Mouse (Mus musculus): ENCODE measurements at regions not wholly inside any gene's neighbourhood (a gene's known extent, or its start where the extent isn't known, plus 50 kb on each side); places are given as distances from the start of the nearest gene placed in this dataset.

DNA sequence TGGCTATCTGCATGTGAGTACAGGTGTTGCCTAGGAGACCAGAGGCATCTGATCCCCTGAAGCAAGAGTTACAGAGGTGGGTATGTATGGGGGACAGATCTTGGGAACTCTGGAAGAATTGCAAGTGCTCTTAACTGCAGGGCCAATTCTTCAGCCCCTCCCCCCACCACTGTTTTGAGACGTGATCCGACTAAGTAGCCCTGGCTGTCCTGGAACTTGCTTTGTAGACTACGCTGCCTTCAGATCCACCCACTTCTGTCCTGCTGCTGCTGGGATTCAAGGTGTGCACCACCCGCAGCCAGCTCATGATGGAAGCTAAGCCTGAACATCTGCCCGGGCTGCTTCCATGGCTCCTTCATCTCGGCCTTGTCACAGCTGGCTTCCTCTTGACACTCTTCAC lies 186.2 kb downstream of the Tfap2c start:
- Histone ChIP-seq H3K4me2 (replicated peaks) (no peak overlapping the region), H3K9me3 (replicated peaks) (no peaks in the 10 kb centered on the region), H3K27me3 (peaks cover 52% of the 10 kb centered on the region), H3K36me3 (no peaks in the 10 kb centered on the region), H3K4me1 (peaks cover 41% of the 10 kb centered on the region), H3K27ac (replicated peaks) (no peak overlapping the region), H3K9ac (no peak overlapping the region), H3K4me3 (replicated peaks) (no peak overlapping the region)
- 27% methylated on average over 6 of the region's 6 CpGs for WGBS
- no peak for ATAC-seq (ENCODE audit: insufficient number of reproducible peaks, low FRiP score, low TSS enrichment, low read depth)

DNA sequence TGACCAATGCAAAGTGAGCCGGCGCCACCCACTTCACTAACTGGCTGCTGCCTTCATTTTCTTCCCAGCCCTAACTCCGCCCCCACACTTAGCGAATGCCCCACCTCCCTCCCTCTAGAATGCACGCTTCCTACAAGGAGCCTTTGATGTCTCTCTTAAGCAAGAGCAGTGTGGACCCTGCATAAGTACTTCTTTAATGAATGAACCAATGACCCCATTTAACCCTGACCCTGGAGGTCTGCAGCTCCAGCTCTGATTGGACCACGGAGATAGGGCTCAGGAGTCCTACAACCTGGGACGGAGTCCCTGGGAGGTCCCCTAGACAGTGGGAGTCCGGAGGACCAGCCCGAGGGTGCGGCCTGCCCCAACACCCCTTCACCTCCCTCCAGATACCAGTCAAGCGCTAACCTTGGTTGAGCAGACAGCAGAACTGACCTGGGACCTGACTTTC lies 189.7 kb downstream of the Tfap2c start:
- no peaks in the 10 kb centered on the region for H3K36me3 ChIP-seq
- 0 out of 2 replicates have a peak overlapping the region, but pooled peaks have one; percentile 1 for H3K4me2 ChIP-seq (replicated peaks)
- peak overlapping the region; percentile 17; the same call in 1 of the 2 replicates for H3K27ac ChIP-seq (replicated peaks)
- no peak for ATAC-seq (ENCODE audit: insufficient number of reproducible peaks, low FRiP score, low TSS enrichment, low read depth)
- no peaks in the 10 kb centered on the region for H3K9me3 ChIP-seq (replicated peaks)
- H3K4me1 ChIP-seq, result peaks cover 15% of the 10 kb centered on the region
- no peak overlapping the region for H3K4me3 ChIP-seq (replicated peaks)
- H3K9ac ChIP-seq, result no peak overlapping the region
- H3K27me3 ChIP-seq, result peaks cover 26% of the 10 kb centered on the region
- WGBS, result 12% methylated on average over 11 of the region's 11 CpGs

DNA sequence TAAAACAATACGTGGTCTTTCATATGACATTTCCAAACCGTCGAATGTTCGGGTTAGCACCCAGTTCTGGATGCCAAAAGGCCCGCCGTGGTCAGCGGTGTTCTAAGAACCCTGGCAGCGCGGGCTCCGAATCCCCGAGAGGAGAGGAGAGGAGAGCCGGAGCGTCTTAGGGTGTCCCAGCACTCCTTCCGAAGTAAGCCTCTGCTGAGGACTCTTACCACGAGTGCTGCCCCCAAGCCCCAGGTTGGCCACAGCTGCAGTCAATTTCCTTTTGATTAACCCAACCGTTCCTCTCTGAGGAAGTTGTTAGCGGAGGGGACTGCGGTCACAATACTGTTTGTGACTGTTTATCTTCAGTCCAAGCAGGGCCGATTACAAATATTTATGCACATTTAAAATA lies 190.1 kb downstream of the Tfap2c start:
- no peak overlapping the region for H3K4me3 ChIP-seq (replicated peaks)
- H3K9me3 ChIP-seq (replicated peaks), result no peaks in the 10 kb centered on the region
- peaks cover 26% of the 10 kb centered on the region for H3K27me3 ChIP-seq
- H3K4me2 ChIP-seq (replicated peaks), result peak overlapping the region; percentile 22
- peaks cover 15% of the 10 kb centered on the region for H3K4me1 ChIP-seq
- 22% methylated on average over 19 of the region's 19 CpGs for WGBS
- peak overlapping the region; percentile 17; the same call in 1 of the 2 replicates for H3K27ac ChIP-seq (replicated peaks)
- H3K9ac ChIP-seq, result no peak overlapping the region
- H3K36me3 ChIP-seq, result no peaks in the 10 kb centered on the region
- no peak for ATAC-seq (ENCODE audit: insufficient number of reproducible peaks, low FRiP score, low TSS enrichment, low read depth)

DNA sequence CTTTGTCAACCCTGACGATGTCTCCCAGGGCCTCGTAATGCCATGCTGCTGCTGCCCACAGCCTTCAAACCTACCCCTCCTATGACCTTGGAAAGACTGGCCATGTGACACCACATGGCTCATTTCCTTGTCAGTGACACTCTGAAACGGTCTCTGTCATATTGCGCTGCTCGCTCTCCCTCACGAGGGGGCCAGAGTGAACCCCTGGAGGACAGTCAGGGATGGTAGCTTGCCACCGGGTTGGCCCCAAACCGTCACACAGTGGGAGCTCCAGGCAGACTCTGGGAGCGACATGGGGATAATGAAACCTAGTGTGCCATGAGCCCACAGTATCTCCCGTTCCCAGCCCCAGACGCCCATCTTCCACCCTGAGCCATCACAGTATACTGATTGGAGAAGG lies 188.8 kb downstream of the Bmp7 start:
- H3K27ac ChIP-seq (replicated peaks), result no peak overlapping the region
- no peak overlapping the region for H3K4me3 ChIP-seq (replicated peaks)
- H3K27me3 ChIP-seq, result peaks cover 13% of the 10 kb centered on the region
- H3K36me3 ChIP-seq, result no peaks in the 10 kb centered on the region
- WGBS, result 88% methylated on average over 11 of the region's 11 CpGs
- ATAC-seq (ENCODE audit: insufficient number of reproducible peaks, low FRiP score, low TSS enrichment, low read depth), result no peak
- peaks cover 15% of the 10 kb centered on the region for H3K4me1 ChIP-seq
- no peak overlapping the region for H3K9ac ChIP-seq
- no peaks in the 10 kb centered on the region for H3K9me3 ChIP-seq (replicated peaks)
- H3K4me2 ChIP-seq (replicated peaks), result no peak overlapping the region

GRCm38 (mm10) chr2:172755686-172756471 lies 184.2 kb downstream of the Bmp7 start:
- H3K9me3 ChIP-seq (replicated peaks), result no peaks in the 10 kb centered on the region
- H3K27ac ChIP-seq (replicated peaks), result no peak overlapping the region
- WGBS, result 50% methylated on average over 15 of the region's 15 CpGs
- H3K4me1 ChIP-seq, result peaks cover 40% of the 10 kb centered on the region
- no peak overlapping the region for H3K4me2 ChIP-seq (replicated peaks)
- peaks cover 23% of the 10 kb centered on the region for H3K27me3 ChIP-seq
- no peaks in the 10 kb centered on the region for H3K36me3 ChIP-seq
- no peak overlapping the region for H3K4me3 ChIP-seq (replicated peaks)
- no peak overlapping the region for H3K9ac ChIP-seq
- ATAC-seq (ENCODE audit: insufficient number of reproducible peaks, low FRiP score, low TSS enrichment, low read depth), result no peak

DNA sequence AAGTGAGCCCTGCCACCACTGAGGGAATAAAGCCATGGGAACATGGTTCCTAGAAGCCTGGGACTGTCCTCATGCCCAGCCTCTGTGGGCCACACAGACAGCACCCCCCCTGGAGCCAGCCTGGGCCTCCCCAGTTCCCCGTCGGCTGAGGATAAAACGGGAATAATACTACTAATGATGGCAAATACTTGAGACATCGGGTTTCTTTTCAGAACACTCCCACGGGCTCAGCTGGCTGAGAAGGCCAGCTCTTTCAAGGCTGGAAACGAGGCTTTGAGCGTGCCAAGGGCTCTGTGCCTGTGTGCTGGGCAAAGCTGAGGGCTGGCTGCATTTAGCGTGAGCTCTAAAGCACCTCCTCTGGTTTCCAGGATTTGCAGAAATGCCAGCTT lies 183.7 kb downstream of the Bmp7 start:
- peaks cover 26% of the 10 kb centered on the region for H3K27me3 ChIP-seq
- no peak overlapping the region for H3K9ac ChIP-seq
- no peak overlapping the region for H3K4me2 ChIP-seq (replicated peaks)
- WGBS, result 14% methylated on average over 8 of the region's 8 CpGs
- no peak for ATAC-seq (ENCODE audit: insufficient number of reproducible peaks, low FRiP score, low TSS enrichment, low read depth)
- no peak overlapping the region for H3K27ac ChIP-seq (replicated peaks)
- H3K4me3 ChIP-seq (replicated peaks), result no peak overlapping the region
- H3K4me1 ChIP-seq, result peaks cover 40% of the 10 kb centered on the region
- H3K36me3 ChIP-seq, result no peaks in the 10 kb centered on the region
- no peaks in the 10 kb centered on the region for H3K9me3 ChIP-seq (replicated peaks)

DNA sequence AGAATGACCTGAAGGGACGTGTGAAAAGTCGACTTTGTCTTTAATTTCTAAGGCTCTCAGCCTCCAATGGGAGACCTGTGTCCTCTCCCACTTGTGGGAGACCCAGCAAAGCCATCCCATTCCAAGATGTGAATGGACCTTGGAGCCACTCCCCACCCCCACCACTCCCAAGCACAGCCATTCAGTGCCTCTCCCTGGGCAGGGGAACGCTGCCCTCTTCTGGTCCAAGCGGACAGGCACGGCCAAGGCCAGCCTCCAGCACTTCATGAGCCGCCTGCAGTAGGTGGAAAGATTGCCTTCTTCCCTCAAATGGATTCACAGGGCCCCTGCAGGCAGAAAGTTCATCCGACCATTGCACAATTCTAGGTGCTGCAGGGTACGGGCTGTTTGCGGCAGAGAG lies 181.6 kb downstream of the Bmp7 start:
- H3K9me3 ChIP-seq (replicated peaks), result no peaks in the 10 kb centered on the region
- H3K27ac ChIP-seq (replicated peaks), result no peak overlapping the region
- no peak overlapping the region for H3K4me2 ChIP-seq (replicated peaks)
- H3K36me3 ChIP-seq, result no peaks in the 10 kb centered on the region
- H3K9ac ChIP-seq, result no peak overlapping the region
- WGBS, result 14% methylated on average over 9 of the region's 9 CpGs
- ATAC-seq (ENCODE audit: insufficient number of reproducible peaks, low FRiP score, low TSS enrichment, low read depth), result peak; percentile 55; the same call in 1 of the 2 replicates
- peaks cover 16% of the 10 kb centered on the region for H3K27me3 ChIP-seq
- H3K4me3 ChIP-seq (replicated peaks), result no peak overlapping the region
- H3K4me1 ChIP-seq, result peaks cover 37% of the 10 kb centered on the region

DNA sequence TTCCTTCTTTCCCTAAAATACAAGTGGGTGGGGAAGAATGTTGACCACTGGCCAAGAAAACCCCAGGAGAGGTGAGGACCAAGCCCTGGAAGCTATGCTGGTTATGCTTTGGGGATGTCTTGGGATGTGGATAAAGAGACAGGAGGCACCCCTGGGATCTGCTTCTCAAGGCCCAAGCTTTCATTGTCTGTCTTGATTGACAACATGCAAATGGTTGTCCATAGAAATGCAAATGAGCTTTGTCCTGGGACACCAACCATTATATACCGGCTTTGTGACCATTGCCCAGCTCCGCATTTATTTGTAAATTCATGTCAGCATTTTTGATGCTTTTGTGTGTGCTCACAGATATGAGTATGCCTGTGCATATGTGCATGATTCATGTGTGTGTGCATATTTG lies 174.9 kb downstream of the Bmp7 start:
- no peak for ATAC-seq (ENCODE audit: insufficient number of reproducible peaks, low FRiP score, low TSS enrichment, low read depth)
- Histone ChIP-seq H3K4me2 (replicated peaks) (no peak overlapping the region), H3K4me3 (replicated peaks) (no peak overlapping the region), H3K9me3 (replicated peaks) (no peaks in the 10 kb centered on the region), H3K36me3 (no peaks in the 10 kb centered on the region), H3K27ac (replicated peaks) (no peak overlapping the region), H3K27me3 (peaks cover 3% of the 10 kb centered on the region), H3K9ac (no peak overlapping the region), H3K4me1 (no peaks in the 10 kb centered on the region)
- WGBS, result 74% methylated on average over 2 of the region's 2 CpGs

DNA sequence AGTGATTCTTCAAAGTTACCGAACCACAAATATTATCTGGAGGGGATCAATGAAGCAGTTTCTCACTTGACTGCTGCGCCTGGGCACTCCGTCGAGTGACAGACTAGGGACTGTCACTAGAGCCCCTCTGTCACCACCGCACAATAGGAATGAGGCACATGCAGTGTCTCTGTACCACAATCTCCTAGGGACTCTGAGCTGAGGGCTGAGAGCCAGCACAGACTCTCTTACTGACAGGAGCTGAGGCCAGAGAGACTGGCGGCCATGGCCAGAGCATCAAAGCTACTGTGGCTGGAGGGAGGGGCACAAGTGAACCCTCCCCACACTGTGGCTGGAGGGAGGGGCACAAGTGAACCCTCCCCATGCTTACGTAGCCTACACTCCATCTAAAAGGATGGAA lies 173.7 kb downstream of the Bmp7 start:
- Histone ChIP-seq H3K4me3 (replicated peaks) (no peak overlapping the region), H3K4me2 (replicated peaks) (no peak overlapping the region), H3K9me3 (replicated peaks) (no peaks in the 10 kb centered on the region), H3K9ac (no peak overlapping the region), H3K27me3 (no peaks in the 10 kb centered on the region; the same call in 1 of the 2 replicates), H3K36me3 (no peaks in the 10 kb centered on the region), H3K4me1 (no peaks in the 10 kb centered on the region), H3K27ac (replicated peaks) (no peak overlapping the region)
- ATAC-seq (ENCODE audit: insufficient number of reproducible peaks, low FRiP score, low TSS enrichment, low read depth), result no peak
- 50% methylated on average over 7 of the region's 7 CpGs for WGBS

DNA sequence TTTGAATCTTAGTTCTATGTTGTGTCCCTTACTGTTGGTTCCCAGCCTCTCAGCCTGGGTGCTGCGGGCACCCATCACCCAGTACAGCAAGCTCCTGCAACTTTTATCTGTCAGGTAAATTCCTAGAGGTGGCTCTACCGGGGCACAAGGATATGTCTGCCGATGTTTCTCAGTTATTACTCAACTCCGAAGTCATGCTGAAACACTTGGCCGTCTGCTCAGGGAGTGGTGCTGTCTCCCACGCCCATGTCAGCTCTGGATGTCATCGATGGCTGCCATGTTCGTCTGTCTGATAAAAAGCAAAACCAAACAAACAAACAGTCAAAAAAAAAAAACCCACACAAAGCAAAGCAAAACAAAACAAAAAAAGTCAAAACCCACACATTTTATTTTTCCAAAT lies 171.4 kb downstream of the Bmp7 start:
- no peak overlapping the region for H3K9ac ChIP-seq
- no peak overlapping the region for H3K4me2 ChIP-seq (replicated peaks)
- ATAC-seq (ENCODE audit: insufficient number of reproducible peaks, low FRiP score, low TSS enrichment, low read depth), result no peak
- no peaks in the 10 kb centered on the region for H3K9me3 ChIP-seq (replicated peaks)
- H3K27ac ChIP-seq (replicated peaks), result no peak overlapping the region
- no peaks in the 10 kb centered on the region for H3K4me1 ChIP-seq
- 67% methylated on average over 8 of the region's 8 CpGs for WGBS
- no peaks in the 10 kb centered on the region for H3K27me3 ChIP-seq
- H3K36me3 ChIP-seq, result no peaks in the 10 kb centered on the region
- H3K4me3 ChIP-seq (replicated peaks), result no peak overlapping the region

DNA sequence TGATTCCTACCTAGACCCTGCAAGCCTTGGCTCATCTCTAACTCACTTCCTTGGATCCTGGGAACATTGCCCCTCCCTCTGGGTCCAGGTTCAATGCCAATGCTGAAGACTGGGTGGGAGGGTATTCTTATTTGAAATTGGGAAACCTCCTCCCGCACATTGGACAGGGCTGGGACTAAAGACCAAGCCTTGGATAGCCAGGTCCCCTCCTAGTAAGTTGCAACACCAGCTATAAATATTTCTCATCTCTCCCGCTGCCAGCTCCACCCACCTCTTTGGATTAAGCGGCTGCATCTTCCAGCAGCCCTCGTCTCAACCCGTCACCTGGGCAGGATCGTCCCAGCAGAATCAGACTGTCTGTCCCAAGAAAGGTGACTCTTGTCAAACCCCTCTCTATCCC lies 170.1 kb downstream of the Bmp7 start:
- Histone ChIP-seq H3K4me2 (replicated peaks) (no peak overlapping the region), H3K36me3 (no peaks in the 10 kb centered on the region), H3K4me1 (no peaks in the 10 kb centered on the region), H3K27ac (replicated peaks) (no peak overlapping the region), H3K9ac (no peak overlapping the region), H3K9me3 (replicated peaks) (no peaks in the 10 kb centered on the region), H3K4me3 (replicated peaks) (no peak overlapping the region), H3K27me3 (0 out of 2 replicates have a peak, but pooled peaks cover 2% of the 10 kb centered on the region)
- no peak for ATAC-seq (ENCODE audit: insufficient number of reproducible peaks, low FRiP score, low TSS enrichment, low read depth)
- 67% methylated on average over 6 of the region's 6 CpGs for WGBS

DNA sequence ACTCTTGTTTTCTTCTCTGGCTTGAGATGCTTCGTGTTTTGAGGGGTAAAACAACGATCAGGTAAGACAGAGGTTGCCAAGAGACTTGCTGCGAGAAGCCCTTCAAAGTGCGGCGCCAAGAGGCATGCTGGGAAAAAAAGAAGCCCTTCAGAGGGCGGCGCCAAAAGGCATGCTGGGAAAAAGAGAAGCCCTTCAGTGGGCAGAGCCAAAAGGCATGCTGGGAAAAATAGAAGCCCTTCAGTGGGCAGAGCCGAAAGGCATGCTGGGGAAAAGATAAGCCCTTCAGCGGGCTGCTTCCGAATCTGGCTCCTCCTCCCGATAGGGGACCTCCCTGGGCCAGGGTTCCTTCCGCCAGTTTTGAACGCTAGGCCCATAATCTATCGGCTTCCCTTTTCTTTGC lies 169.5 kb downstream of the Bmp7 start:
- H3K27me3 ChIP-seq, result 0 out of 2 replicates have a peak, but pooled peaks cover 2% of the 10 kb centered on the region
- H3K4me2 ChIP-seq (replicated peaks), result no peak overlapping the region
- no peak overlapping the region for H3K4me3 ChIP-seq (replicated peaks)
- WGBS, result 87% methylated on average over 14 of the region's 14 CpGs
- H3K27ac ChIP-seq (replicated peaks), result no peak overlapping the region
- H3K9me3 ChIP-seq (replicated peaks), result no peaks in the 10 kb centered on the region
- H3K4me1 ChIP-seq, result no peaks in the 10 kb centered on the region
- H3K36me3 ChIP-seq, result no peaks in the 10 kb centered on the region
- ATAC-seq (ENCODE audit: insufficient number of reproducible peaks, low FRiP score, low TSS enrichment, low read depth), result no peak
- H3K9ac ChIP-seq, result no peak overlapping the region

Measured in embryonic facial prominence, embryonic 15.5 days (tissue).